Mouse (Mus musculus): ENCODE measurements at regions not wholly inside any gene's neighbourhood (a gene's known extent, or its start where the extent isn't known, plus 50 kb on each side); places are given as distances from the start of the nearest gene placed in this dataset.

- no peak for TF ChIP-seq POLR2A (IDR thresholded peaks at IDR 0.05; ENCODE audit: low read depth, low read length)
- no peak for TF ChIP-seq CTCF (IDR thresholded peaks at IDR 0.05; ENCODE audit: extremely low read depth, insufficient read length, insufficient replicate concordance, low read depth, low read length)
These were observed 214.1 kb upstream of the Rnd3 start for GRCm38 (mm10) chr2:51362825-51363616.
